Mouse (Mus musculus) bone marrow macrophage, adult 2 months (primary cell): ENCODE data around the gene Ppid. TPM values are rescaled to one million over a fixed set of nuclear protein-coding genes. Genes with fewer than 3 reads are reported as not detected.
A peak's percentile ranks its signal among the peaks of the same experiment; 100 is the strongest.

Experiments used
- H3K27ac ChIP-seq: 2 replicates; pipeline ENCODE4 v1.5.1; 2012; ENCODE audit warnings: low read depth, low read length; ENCODE audit not compliant: insufficient read depth
- H3K4me1 ChIP-seq: 2 replicates; pipeline ENCODE4 v1.6.1; 2012; ENCODE audit warnings: low read length; ENCODE audit not compliant: control insufficient read depth, insufficient read depth
- H3K4me3 ChIP-seq: 2 replicates; pipeline ENCODE4 v1.5.1; 2012; ENCODE audit warnings: mild to moderate bottlenecking, low read length, moderate library complexity; ENCODE audit not compliant: insufficient read depth
- CTCF ChIP-seq: IDR thresholded peaks from 2 replicates; pipeline ENCODE4 v1.5.1; 2012; ENCODE audit warnings: low read depth, mild to moderate bottlenecking, low read length, moderate library complexity
- POLR2A ChIP-seq: IDR thresholded peaks from 2 replicates; pipeline ENCODE4 v1.6.1; 2012; ENCODE audit warnings: mild to moderate bottlenecking, low read depth, low read length, borderline replicate concordance
- polyA plus RNA-seq: library from polyadenylated mRNA; stranded (reverse); fragments of >200 nt; gene quantifications from 2 replicates; pipeline ENCODE4 v1.2.4, GENCODE M21; 2012; ENCODE audit not compliant: missing spikeins, insufficient read depth, insufficient read length

Gene Ppid
- polyA plus RNA-seq = 34.9 and 45.8 TPM in 2 replicates

DNA sequence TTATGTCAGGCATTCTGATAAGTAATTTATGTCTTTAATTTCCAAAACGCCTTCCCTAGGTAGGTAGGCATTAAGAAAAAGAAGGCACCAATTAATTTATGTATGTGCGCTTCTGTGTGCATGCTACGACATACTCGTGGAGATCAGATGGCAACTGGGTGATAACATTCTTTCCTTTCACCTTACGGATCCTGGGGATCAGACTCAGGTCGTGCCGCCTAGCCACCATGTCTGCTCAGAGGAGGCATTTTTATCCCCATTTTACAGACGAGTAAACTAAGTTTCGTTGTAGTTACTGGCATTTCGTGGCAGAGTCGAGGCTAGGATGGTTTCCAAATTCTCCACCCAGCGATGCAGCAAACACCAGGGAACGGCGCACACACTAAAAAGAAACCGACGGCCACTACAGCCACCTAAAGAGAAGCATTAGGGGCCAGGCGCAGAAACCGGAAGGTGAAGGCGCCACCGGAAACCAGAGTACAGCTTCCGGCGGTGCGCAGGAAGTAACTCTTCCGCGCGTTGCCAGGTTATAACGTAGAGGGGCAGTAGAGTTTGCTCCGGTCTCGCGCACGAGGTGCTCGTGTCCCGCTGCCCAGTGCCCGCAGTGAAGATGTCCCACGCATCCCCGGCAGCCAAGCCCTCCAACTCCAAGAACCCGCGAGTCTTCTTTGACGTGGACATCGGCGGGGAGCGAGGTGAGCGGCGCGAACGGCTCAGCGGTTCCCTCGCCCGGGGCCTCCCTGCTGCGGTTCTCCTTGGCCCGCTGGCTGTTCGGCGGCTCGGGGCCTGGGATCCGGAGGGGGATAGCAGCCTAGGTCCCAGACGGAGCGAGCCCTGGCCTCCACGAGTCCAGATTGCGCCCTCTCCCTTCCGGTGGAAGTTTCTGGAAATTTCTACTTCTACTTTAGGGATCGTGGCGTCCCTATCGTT lies at the start of gene Ppid:
Gene Ppid (plus strand): TSS at position 480 of the 930 bp plus-strand sequence.
- Histone ChIP-seq H3K4me1 (peaks cover 5% of the 10 kb centered on the region), H3K27ac (peak within 1 kb of the TSS; percentile 68), H3K4me3 (peak within 1 kb of the TSS; percentile 84)
- TF ChIP-seq CTCF (no peak), POLR2A (no peak; the same call in 1 of the 2 replicates)

DNA sequence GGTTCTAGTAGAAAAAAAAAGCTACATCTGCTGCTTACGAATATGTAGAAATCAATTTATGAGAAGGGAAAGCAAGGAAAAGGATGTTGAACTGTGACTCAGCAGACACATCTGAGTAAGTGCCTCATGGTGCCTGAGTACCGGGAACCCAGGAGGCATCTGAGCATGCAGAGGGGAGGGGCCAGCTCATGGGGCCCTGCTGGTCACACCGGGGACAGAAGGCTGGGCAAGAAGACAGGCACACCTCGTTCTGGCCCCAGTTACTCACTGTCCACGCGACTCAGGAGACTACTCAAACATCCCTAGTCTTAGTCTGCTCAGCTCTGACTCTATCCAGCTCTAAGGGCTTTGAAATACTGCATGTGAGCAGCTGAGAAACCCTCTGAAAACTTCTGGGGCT lies 48.6 kb upstream of the Ppid start:
- peak overlapping the region; percentile 83 for H3K27ac ChIP-seq
- no peak overlapping the region for H3K4me3 ChIP-seq
- no peak for TF ChIP-seq CTCF
- TF ChIP-seq POLR2A = no peak

DNA sequence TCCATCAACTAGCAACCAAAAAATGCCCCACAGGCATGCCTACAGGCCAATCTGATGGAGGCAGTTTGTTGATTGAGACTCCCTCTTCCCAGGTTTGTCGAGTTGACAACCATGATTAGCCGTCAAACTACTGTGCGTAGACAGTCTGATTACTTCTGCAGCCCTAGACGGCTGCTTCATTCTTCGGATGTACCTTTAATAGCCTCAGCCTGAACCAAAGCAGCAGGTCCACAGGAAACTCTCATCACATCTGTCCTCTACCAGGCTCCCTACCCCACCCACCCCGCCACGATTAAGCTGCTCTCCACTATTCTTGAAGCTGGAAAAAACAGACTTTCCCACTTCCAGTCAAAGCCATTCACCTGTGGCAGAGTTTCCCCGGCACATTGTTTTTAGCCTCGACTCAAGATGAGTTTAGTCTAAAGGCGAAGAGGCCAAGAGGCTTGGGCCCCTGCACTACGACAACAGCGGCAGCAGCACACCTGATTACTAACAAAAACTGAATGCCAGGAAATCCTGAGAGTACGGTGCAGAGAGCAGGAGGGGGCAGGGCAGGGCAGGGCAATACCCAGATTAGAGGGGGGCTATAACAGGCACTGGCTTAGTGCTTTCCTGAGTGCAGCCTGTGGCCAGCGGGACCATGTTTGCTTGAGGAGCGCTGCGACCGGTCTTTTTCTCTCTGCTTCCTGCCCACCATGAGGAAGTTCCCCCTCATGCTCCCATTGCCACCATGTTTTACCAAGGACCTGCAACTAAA lies 42.3 kb upstream of the Ppid start:
- Histone ChIP-seq H3K27ac (no peak overlapping the region), H3K4me3 (no peak overlapping the region), H3K4me1 (peaks cover 60% of the 10 kb centered on the region)
- TF ChIP-seq POLR2A (no peak), CTCF (no peak)

More for the DNA sequence above, 48.6 kb upstream of the Ppid start:
- peaks cover 60% of the 10 kb centered on the region for H3K4me1 ChIP-seq

DNA sequence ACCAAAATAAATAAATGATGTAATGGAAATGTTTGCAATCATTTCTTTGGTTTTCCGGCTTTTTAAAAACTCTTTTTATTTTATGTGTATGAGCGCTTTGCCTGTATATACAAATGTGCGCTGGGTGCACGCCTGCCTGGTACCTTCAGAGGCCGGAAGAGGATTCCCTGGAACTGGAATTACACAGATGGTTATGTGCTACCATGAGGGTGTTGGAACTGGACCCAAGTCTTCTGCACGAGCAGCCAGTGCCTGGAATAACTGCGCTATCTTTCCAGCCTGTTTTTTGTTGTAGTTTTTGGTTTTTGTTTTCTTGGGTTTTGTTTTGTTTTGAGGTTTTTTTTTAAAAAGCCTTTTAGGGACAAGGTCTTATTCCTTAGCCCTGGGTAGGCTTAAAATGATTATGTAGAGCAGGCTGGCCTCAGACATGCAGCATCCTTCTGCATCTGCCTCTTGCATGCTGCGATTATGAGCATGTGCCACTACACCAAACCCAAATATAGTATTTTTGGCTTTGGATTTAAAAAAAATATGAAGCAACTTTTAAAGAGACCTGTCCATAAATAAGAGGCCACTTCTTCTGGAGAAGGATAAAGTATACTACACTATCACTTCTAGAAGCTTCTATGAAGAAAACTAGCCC lies 41.3 kb upstream of the Ppid start:
- H3K4me3 ChIP-seq = no peak overlapping the region
- no peak overlapping the region for H3K27ac ChIP-seq
- TF ChIP-seq POLR2A = no peak
- TF ChIP-seq CTCF = no peak
- peaks cover 57% of the 10 kb centered on the region for H3K4me1 ChIP-seq

DNA sequence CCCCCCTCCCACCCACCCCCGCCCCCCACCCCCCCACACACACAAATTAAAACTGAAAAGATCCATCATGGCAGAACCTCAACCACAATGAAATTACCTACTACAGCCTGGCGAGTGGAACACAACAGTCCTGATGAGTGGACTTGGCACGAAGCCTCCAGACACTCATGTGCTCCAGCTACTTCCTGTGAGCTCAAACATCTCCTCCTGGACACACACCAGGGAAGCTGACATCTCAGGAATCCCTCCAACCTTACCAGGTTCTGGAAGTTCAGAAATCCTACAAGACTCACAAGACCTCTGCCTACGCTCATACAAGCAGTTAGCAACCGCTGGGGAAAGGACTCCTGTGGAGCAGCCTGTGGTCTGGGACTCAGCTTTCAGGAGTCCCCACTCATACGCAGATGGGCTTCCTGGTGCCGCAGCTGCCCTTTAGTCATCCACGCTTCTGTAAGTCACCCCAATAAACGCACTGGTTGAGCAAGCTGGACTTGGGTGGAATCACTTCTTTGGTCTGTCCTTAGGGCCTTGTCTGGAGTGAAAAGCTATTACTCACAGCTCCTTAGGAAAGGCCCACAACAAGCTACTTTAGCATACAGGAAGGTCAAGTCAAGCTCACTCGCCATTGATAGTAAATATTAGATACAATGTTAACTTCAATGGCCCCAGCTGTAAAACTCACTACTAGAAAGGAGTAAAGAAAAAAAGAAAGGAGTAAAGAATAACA lies 39.2 kb upstream of the Ppid start:
- Histone ChIP-seq H3K27ac (peak overlapping the region; percentile 68), H3K4me3 (peak overlapping the region; percentile 15; the same call in 1 of the 2 replicates), H3K4me1 (peaks cover 57% of the 10 kb centered on the region)
- TF ChIP-seq CTCF (no peak), POLR2A (no peak)

DNA sequence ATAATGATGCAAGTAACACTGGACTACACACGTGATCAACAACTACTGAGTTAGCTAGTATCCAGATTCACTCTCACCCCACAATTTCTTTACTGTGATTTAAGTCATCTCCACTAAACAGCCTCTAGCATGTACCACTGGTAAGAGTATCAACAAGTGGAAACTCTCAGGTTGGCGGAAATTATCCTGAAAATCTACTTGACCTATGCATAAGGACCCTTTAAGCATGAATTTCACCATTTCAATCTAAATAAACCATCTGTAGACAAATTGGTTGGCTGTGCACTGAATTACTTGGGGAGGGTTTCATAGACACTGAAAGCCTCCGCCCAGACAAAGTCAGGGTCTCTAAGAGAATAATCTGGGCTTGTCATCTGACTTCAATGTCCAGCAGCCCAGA lies 37.4 kb upstream of the Ppid start:
- TF ChIP-seq POLR2A = no peak
- no peak for TF ChIP-seq CTCF
- H3K4me1 ChIP-seq = peaks cover 67% of the 10 kb centered on the region
- H3K4me3 ChIP-seq = no peak overlapping the region
- H3K27ac ChIP-seq = no peak overlapping the region

DNA sequence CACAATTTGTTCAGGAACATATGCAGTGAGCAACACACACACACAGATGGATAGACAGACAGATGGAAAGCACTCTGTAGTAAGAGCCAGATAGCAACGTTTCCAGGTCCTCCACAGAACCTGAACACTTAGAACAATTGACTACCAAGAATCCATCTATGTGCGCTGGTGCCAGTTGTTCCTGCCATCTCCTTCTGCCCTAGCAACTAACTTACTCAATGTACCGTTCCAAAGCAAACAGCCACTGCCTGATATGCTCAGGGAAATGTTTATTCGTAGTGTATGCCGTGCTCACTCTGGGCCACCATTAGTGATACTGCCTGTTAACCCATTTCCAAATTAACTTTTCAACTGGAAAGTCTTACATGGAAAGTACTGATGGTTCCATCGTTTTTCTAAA lies 36.1 kb upstream of the Ppid start:
- no peak for TF ChIP-seq POLR2A
- H3K4me3 ChIP-seq = no peak overlapping the region

DNA sequence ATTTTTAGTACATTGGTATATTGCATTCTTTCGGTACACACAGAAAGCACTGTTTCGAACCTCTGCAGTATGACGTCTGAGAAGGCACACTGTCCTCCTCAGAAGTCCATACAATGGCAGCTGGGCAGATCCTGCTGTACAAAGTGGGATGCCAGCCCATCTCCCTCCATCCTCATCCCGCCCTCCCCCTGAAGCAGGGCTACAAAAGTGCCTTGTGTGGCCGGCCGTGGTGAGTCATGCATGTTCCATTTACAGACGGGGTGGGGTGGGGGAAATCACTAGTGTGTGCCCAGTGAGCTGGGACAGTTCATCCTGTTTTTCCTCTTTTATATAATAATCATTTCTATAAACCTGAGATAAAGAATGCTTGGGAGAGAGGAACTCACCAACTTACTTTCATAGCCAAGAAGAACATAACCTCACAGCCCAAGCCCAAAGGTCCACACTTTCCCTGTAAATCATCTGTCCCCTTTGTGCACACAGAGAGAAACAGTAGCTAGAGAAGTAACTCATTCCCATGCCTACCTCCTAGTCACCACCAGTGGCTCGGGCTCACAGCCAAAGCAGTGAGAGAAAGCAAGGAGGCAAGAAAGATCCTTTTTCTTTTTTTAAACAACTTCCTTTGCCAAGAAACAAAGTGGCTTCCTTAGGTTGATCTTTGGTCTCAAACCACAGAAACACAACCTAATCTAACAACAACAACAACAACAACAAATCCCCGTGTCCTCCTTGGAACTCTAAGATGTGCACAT lies 31.9 kb upstream of the Ppid start:
- peaks cover 65% of the 10 kb centered on the region for H3K4me1 ChIP-seq
- H3K27ac ChIP-seq = peak overlapping the region; percentile 90
- peak overlapping the region; percentile 37 for H3K4me3 ChIP-seq
- no peak for TF ChIP-seq POLR2A
- TF ChIP-seq CTCF = no peak

More for the DNA sequence above, 36.1 kb upstream of the Ppid start:
- peaks cover 67% of the 10 kb centered on the region for H3K4me1 ChIP-seq
- no peak overlapping the region for H3K27ac ChIP-seq

DNA sequence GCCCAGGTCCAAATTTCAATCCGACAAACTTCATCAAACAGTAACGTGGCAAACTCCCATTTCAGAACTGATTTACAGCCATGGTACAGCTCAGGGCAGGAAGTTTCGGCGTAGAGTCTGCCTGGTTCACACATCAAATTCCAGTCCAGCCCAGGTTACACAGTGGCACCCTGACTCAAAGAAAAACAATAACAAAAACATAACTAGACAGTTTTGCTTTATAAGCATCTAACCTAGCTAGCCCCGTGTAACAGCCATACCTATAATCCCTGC lies 31.4 kb upstream of the Ppid start:
- Histone ChIP-seq H3K4me1 (peaks cover 63% of the 10 kb centered on the region), H3K27ac (peak overlapping the region; percentile 90), H3K4me3 (peak overlapping the region; percentile 37)
- no peak for TF ChIP-seq POLR2A
- TF ChIP-seq CTCF = no peak
